Mouse (Mus musculus): Measurements from ENCODE around the gene Prrc2c. TPM values are rescaled to one million over a fixed set of nuclear protein-coding genes. Genes with fewer than 3 reads are reported as not detected.

Prrc2c gene
- polyA plus RNA-seq, 1 experiment from 2014 or later: 66.3 TPM

DNA sequence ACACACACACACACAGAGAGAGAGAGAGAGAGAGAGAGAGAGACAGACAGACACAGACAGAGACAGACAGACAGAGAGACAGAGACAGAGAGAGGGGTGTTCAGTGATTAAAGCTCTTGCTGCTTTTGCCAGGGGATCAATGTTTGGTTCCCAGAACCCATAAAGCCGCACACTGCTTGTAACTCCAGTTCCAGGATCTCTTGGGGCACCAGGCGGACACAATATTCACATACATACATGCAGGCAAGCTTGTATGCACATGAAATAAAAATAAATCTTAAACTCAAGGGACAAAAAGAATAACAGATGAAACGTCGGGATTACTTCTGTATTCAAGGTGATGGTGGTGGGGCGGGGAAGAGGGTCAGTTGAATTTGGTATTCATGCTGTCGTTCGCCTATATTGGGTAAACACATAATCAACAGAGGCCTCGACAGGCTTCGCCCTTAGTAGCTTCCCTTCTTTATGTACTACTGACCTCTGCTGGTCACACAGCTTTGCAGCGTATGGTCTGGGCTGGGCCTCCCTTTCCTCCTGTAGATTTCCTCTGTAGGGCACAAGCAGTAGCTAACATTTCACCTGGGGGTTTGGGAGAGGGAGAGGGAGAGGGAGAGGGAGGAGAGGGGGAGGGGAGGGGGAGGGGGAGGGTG lies 75.4 kb downstream of the Prrc2c start:
- Histone ChIP-seq H3K9ac (ENCODE audit: low read length) (no peak overlapping the region), H3K4me2 (replicated peaks; ENCODE audit: low read depth) (no peak overlapping the region), H3K27ac (replicated peaks) (no peak overlapping the region), H3K27me3 (ENCODE audit: control insufficient read depth, insufficient read depth, low read length) (no peaks in the 10 kb centered on the region), H3K4me1 (replicated peaks; ENCODE audit: control insufficient read depth, insufficient read depth) (no peaks in the 10 kb centered on the region), H3K36me3 (ENCODE audit: control insufficient read depth, insufficient read depth, low read length) (no peaks in the 10 kb centered on the region), H3K4me3 (ENCODE audit: low read depth, low read length) (no peak overlapping the region), H3K9me3 (ENCODE audit: control insufficient read depth, low read length) (no peaks in the 10 kb centered on the region)
- DNase-seq (ENCODE audit: low spot score): peak; percentile 78
- 12% methylated on average over 10 of the region's 10 CpGs for WGBS
- TF ChIP-seq EP300 (optimal IDR thresholded peaks at IDR 0.05) (no peak), CTCF (IDR thresholded peaks at IDR 0.05; ENCODE audit: low read depth) (peak; percentile 94)
- ATAC-seq (ENCODE audit: low FRiP score, low TSS enrichment): peak; percentile 97

DNA sequence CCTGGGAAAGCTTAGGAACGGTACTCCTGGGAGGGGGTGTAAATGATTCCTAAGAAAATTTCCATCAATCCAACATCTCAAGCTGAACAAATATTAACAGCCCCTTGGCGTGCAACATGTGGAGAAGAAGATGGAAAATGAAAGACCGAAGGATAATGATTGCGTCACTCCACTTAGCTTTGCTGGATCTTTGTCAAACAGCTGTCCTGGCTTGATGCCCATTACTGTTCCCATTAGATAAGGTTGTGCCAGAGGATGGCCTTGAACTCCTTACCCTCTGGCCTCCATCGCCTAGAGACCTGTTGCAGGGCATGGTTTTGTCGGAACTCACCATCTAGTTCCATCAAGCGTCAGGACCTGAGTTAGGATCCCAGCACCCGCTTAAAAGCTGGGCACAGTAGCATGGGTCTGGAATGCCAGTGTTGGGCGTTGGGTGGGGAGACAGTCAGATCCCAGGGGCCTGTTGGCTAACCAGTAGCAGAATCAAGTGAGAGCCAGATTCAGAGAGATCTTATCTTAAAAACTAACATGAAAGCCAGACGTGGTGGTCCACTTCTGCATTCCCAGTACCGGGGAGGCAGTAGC lies 80.0 kb downstream of the Prrc2c start:
- no peak for ATAC-seq (ENCODE audit: low FRiP score, low TSS enrichment)

GRCm38 (mm10) chr1:162658119-162658518 lies 82.2 kb downstream of the Prrc2c start, which contains the start of gene Myocos:
Gene Myocos (minus strand): TSS chr1:162658219.
- Histone ChIP-seq H3K27ac (replicated peaks) (no peak within 1 kb of the TSS), H3K4me3 (ENCODE audit: low read depth, low read length) (no peak within 1 kb of the TSS), H3K9me3 (ENCODE audit: control insufficient read depth, low read length) (no peaks in the 10 kb centered on the region), H3K4me2 (replicated peaks; ENCODE audit: low read depth) (no peak within 1 kb of the TSS), H3K27me3 (ENCODE audit: control insufficient read depth, insufficient read depth, low read length) (no peaks in the 10 kb centered on the region), H3K4me1 (replicated peaks; ENCODE audit: control insufficient read depth, insufficient read depth) (no peaks in the 10 kb centered on the region), H3K36me3 (ENCODE audit: control insufficient read depth, insufficient read depth, low read length) (no peaks in the 10 kb centered on the region), H3K9ac (ENCODE audit: low read length) (no peak within 1 kb of the TSS)
- TF ChIP-seq EP300 (optimal IDR thresholded peaks at IDR 0.05) (no peak), CTCF (IDR thresholded peaks at IDR 0.05; ENCODE audit: low read depth) (no peak)
- ATAC-seq (ENCODE audit: low FRiP score, low TSS enrichment) (no peak), DNase-seq (ENCODE audit: low spot score) (no peak)
- 92% methylated on average over 7 of the region's 7 CpGs for WGBS

More for the DNA sequence above, 80.0 kb downstream of the Prrc2c start:
- H3K9ac ChIP-seq (ENCODE audit: low read length): no peak overlapping the region
- DNase-seq (ENCODE audit: low spot score): no peak
- H3K4me2 ChIP-seq (replicated peaks; ENCODE audit: low read depth): no peak overlapping the region
- H3K27ac ChIP-seq (replicated peaks): no peak overlapping the region
- 72% methylated on average over 11 of the region's 11 CpGs for WGBS
- no peaks in the 10 kb centered on the region for H3K4me1 ChIP-seq (replicated peaks; ENCODE audit: control insufficient read depth, insufficient read depth)
- no peaks in the 10 kb centered on the region for H3K27me3 ChIP-seq (ENCODE audit: control insufficient read depth, insufficient read depth, low read length)
- H3K4me3 ChIP-seq (ENCODE audit: low read depth, low read length): no peak overlapping the region
- no peaks in the 10 kb centered on the region for H3K9me3 ChIP-seq (ENCODE audit: control insufficient read depth, low read length)
- H3K36me3 ChIP-seq (ENCODE audit: control insufficient read depth, insufficient read depth, low read length): no peaks in the 10 kb centered on the region
- TF ChIP-seq EP300 (optimal IDR thresholded peaks at IDR 0.05) (no peak), CTCF (IDR thresholded peaks at IDR 0.05; ENCODE audit: low read depth) (no peak)

GRCm38 (mm10) chr1:162648416-162648815 lies 91.9 kb downstream of the Prrc2c start:
- Histone ChIP-seq H3K4me1 (replicated peaks; ENCODE audit: control insufficient read depth, insufficient read depth) (peaks cover 2% of the 10 kb centered on the region; the same call in 1 of the 2 replicates), H3K27ac (replicated peaks) (no peak overlapping the region), H3K4me3 (ENCODE audit: low read depth, low read length) (no peak overlapping the region), H3K27me3 (ENCODE audit: control insufficient read depth, insufficient read depth, low read length) (no peaks in the 10 kb centered on the region), H3K4me2 (replicated peaks; ENCODE audit: low read depth) (no peak overlapping the region), H3K9me3 (ENCODE audit: control insufficient read depth, low read length) (no peaks in the 10 kb centered on the region), H3K9ac (ENCODE audit: low read length) (no peak overlapping the region), H3K36me3 (ENCODE audit: control insufficient read depth, insufficient read depth, low read length) (no peaks in the 10 kb centered on the region)
- WGBS: 88% methylated on average over 14 of the region's 14 CpGs
- TF ChIP-seq EP300 (optimal IDR thresholded peaks at IDR 0.05) (no peak), CTCF (IDR thresholded peaks at IDR 0.05; ENCODE audit: low read depth) (no peak)
- DNase-seq (ENCODE audit: low spot score) (no peak), ATAC-seq (ENCODE audit: low FRiP score, low TSS enrichment) (no peak)

GRCm38 (mm10) chr1:162646083-162646686 lies 94.2 kb downstream of the Prrc2c start:
- peak; percentile 43 for TF ChIP-seq CTCF (IDR thresholded peaks at IDR 0.05; ENCODE audit: low read depth)
- TF ChIP-seq EP300 (optimal IDR thresholded peaks at IDR 0.05): no peak
- Histone ChIP-seq H3K4me1 (replicated peaks; ENCODE audit: control insufficient read depth, insufficient read depth) (peaks cover 2% of the 10 kb centered on the region; the same call in 1 of the 2 replicates), H3K4me3 (ENCODE audit: low read depth, low read length) (no peak overlapping the region), H3K4me2 (replicated peaks; ENCODE audit: low read depth) (no peak overlapping the region), H3K36me3 (ENCODE audit: control insufficient read depth, insufficient read depth, low read length) (no peaks in the 10 kb centered on the region), H3K9me3 (ENCODE audit: control insufficient read depth, low read length) (no peaks in the 10 kb centered on the region), H3K9ac (ENCODE audit: low read length) (no peak overlapping the region), H3K27me3 (ENCODE audit: control insufficient read depth, insufficient read depth, low read length) (no peaks in the 10 kb centered on the region), H3K27ac (replicated peaks) (no peak overlapping the region)
- ATAC-seq (ENCODE audit: low FRiP score, low TSS enrichment) (no peak), DNase-seq (ENCODE audit: low spot score) (no peak)
- WGBS: 79% methylated on average over 10 of the region's 10 CpGs

- H3K9me3 ChIP-seq (ENCODE audit: control insufficient read depth, low read length): no peaks in the 10 kb centered on the region
- WGBS: 21% methylated on average over 4 of the region's 4 CpGs
Measured at GRCm38 (mm10) chr1:162643752-162644151, 96.6 kb downstream of the Prrc2c start.

More at GRCm38 (mm10) chr1:162643752-162644151, 96.6 kb downstream of the Prrc2c start:
- TF ChIP-seq EP300 (optimal IDR thresholded peaks at IDR 0.05) (no peak), CTCF (IDR thresholded peaks at IDR 0.05; ENCODE audit: low read depth) (no peak)
- no peak overlapping the region for H3K9ac ChIP-seq (ENCODE audit: low read length)
- no peak overlapping the region for H3K27ac ChIP-seq (replicated peaks)
- no peak overlapping the region for H3K4me2 ChIP-seq (replicated peaks; ENCODE audit: low read depth)
- ATAC-seq (ENCODE audit: low FRiP score, low TSS enrichment): no peak
- H3K36me3 ChIP-seq (ENCODE audit: control insufficient read depth, insufficient read depth, low read length): no peaks in the 10 kb centered on the region
- no peaks in the 10 kb centered on the region for H3K27me3 ChIP-seq (ENCODE audit: control insufficient read depth, insufficient read depth, low read length)
- peaks cover 2% of the 10 kb centered on the region; the same call in 1 of the 2 replicates for H3K4me1 ChIP-seq (replicated peaks; ENCODE audit: control insufficient read depth, insufficient read depth)
- H3K4me3 ChIP-seq (ENCODE audit: low read depth, low read length): no peak overlapping the region
- DNase-seq (ENCODE audit: low spot score): no peak
